Mouse (Mus musculus): ENCODE data around the gene Thy1. TPM values are rescaled to one million over a fixed set of nuclear protein-coding genes. Genes with fewer than 3 reads are reported as not detected.

Gene Thy1
- polyA plus RNA-seq (2017; shearing (Covaris generic)), result 172 TPM

GRCm38 (mm10) chr9:44042836-44043707 is at the start of gene Thy1:
Gene Thy1, plus strand, starts transcription at chr9:44043384.

GRCm38 (mm10) chr9:44066785-44067225 is 23.6 kb downstream of the Thy1 start, which contains the start of gene Usp2:
Gene Usp2, plus strand, starts transcription at chr9:44067021.

Other genes with a start within 250 kb of the Thy1 start
- gene Usp2, start 23.6 kb downstream of the Thy1 start, polyA plus RNA-seq (2017; shearing (Covaris generic)), result 5.9 TPM
- not detected for gene Mfrp, start 58.3 kb downstream of the Thy1 start, polyA plus RNA-seq (2017; shearing (Covaris generic))
- not detected for gene C1qtnf5, start 63.9 kb downstream of the Thy1 start, polyA plus RNA-seq (2017; shearing (Covaris generic))
- not detected for gene Gm49380, start 70.1 kb downstream of the Thy1 start, polyA plus RNA-seq (2017; shearing (Covaris generic))
- 7.7 TPM for gene Rnf26, start 70.1 kb downstream of the Thy1 start, polyA plus RNA-seq (2017; shearing (Covaris generic))
- gene Mcam, start 91.1 kb downstream of the Thy1 start, polyA plus RNA-seq (2017; shearing (Covaris generic)), result not detected
- 18.2 TPM for gene Cbl, start 190.7 kb downstream of the Thy1 start, polyA plus RNA-seq (2017; shearing (Covaris generic))
- not detected for gene Ccdc153, start 197.3 kb downstream of the Thy1 start, polyA plus RNA-seq (2017; shearing (Covaris generic))
- gene Pdzd3, start 208.1 kb downstream of the Thy1 start, polyA plus RNA-seq (2017; shearing (Covaris generic)), result not detected
- gene Nlrx1, start 225.2 kb downstream of the Thy1 start, polyA plus RNA-seq (2017; shearing (Covaris generic)), result 8.5 TPM
- gene Abcg4, start 245.2 kb downstream of the Thy1 start, polyA plus RNA-seq (2017; shearing (Covaris generic)), result not detected

Data from CD4-positive, CD25-positive, alpha-beta regulatory T cell, adult 9 weeks (primary cell).